Mouse (Mus musculus): ENCODE data around the gene Stat2.

The Stat2 gene

DNA sequence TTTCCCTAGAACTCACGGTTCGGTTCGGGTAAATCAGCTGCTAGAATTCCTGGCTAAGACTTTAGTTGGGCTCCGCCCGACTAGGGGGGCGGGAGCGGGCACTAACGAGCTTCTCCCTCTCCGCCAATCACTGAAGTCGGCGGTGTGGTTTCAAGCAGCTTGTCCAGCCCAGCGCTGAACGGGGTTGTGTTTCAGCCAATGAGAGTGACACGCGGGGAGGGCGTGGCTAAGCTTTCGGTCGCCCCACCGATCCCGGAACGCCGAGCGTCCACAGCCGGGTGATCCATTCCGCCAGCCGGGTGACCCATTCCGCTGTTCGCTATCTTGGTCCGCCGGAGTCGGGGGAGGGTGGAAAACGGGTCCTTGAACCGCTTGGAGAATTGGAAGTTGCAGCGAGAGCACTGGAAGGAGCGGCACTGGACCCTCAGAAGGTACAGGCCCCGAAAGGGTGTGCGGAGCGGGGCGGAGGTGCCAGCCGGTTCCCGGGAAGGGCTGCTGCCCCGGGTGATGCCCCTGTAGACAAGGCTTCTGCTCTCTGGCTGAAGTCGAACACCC lies at the start of gene Stat2:
TSS of gene Stat2 (plus strand) at position 273 of the 555 bp plus-strand sequence.
- peak; percentile 81 to 87 for DNase-seq (ENCODE audit: low read depth in 1 of 2, low spot score in 2 of 2)

DNA sequence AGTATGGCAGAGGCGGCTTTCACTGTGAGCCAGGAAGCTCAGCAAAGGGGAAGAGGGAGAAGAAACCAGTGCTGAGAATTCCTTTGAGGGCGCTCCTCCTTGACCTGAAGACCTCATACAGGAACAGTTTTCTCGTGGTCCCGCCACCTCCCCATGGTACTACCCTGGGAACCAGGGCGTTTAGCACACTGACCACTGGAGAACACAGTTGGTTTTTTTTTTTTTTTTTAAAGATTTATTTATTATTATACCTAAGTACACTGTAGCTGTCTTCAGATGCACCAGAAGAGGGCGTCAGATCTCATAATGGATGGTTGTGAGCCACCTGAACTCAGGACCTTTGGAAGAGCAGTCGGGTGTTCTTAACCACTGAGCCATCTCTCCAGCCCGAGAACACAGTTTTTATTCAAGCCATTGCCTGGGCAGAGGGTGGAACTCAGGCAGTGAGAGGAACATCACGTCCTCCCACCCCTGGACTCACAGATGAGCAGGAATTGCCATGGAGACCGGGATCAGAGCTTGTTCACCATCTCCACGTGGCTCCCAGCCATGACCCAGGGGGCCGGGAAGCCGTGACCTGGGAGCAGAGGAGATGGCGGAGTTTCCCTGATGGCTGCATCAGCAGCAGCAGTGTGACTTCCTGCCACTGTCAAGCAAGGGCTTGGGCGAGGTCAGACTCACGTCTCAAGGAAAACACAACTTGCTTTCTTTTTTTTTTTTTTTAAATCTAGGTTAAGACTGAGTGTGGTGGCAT lies 48.6 kb upstream of the Stat2 start:
- no peak for DNase-seq (ENCODE audit: low read depth in 1 of 2, low spot score in 2 of 2)

DNA sequence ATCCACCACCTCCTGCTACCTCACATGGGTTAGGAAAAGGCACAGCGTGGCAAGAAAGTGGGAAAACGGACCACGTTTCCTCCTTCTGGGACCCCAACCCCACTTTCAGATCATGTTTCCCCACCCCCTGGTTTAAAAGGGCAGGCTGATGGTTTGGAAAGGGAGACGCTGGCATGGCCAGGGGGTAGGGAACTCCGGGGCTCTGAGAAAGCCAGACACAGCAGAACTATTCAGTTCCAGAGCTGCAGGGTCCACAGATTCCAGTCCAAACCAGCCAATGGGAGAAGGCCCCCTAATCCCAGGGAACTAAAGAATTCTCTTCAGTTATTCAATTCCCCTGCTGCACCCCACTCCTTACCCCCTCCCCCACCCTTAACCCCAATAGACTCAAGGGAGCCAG lies 45.3 kb upstream of the Stat2 start:
- DNase-seq (ENCODE audit: low read depth in 1 of 2, low spot score in 2 of 2) = no peak

DNA sequence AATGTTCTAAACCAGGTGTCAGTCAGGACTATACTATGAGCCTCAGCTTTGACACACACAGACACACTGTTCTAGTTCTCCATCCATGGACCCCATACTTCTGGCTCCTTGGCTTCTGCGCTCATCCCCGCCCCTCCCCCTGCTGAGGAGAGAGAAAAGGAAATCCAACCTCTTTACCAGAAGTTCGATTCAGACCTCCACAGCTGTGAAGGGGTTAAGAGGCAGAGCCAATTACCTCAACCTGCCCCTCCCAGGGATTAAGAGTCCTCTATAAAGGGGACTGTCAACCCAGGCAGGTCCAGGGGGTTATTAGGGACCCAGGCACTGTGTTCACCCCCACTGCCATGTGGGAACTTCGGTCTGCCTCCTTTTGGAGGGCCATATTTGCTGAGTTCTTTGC lies 44.8 kb upstream of the Stat2 start, which contains the start of gene Mip:
TSS of gene Mip (plus strand) at position 301 of the 400 bp plus-strand sequence.
- no peak for DNase-seq (ENCODE audit: low read depth in 1 of 2, low spot score in 2 of 2)

DNA sequence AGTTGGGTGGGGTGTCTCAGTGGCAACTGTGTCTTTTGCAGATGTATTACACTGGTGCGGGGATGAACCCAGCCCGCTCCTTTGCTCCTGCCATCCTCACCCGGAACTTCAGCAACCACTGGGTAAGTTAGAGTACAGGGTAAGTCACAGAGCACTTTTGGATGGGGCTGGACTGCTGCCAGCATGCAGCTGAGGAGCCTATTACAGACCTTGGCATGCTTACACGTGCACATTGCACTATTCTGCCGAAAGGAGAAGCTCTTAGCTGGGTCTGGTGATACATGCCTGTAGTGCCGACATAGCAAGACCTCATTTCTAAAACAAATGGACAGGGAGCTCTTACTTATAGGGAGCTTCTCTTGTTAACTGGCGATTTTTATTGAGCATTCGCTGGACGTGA lies 42.8 kb upstream of the Stat2 start:
- no peak for DNase-seq (ENCODE audit: low read depth in 1 of 2, low spot score in 2 of 2)

DNA sequence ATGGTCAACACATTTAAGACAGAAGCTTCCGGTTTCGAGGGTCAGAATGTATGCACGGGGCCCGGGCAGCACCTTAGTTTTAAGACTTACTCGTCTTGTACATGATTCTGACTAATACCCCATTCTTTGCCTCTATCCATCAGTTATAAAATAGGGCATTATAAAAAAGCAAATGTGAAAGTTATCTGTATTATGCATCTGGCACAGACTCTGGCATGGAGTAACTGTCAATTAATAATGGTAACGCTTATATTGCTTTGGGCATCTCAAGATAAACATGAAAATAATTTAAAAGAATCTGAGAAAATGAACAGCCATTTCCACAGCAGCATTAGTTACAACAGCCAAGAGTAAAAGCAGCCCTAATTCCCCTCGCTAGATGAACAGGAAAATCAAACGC lies 42.4 kb upstream of the Stat2 start:
- no peak for DNase-seq (ENCODE audit: low read depth in 1 of 2, low spot score in 2 of 2)

DNA sequence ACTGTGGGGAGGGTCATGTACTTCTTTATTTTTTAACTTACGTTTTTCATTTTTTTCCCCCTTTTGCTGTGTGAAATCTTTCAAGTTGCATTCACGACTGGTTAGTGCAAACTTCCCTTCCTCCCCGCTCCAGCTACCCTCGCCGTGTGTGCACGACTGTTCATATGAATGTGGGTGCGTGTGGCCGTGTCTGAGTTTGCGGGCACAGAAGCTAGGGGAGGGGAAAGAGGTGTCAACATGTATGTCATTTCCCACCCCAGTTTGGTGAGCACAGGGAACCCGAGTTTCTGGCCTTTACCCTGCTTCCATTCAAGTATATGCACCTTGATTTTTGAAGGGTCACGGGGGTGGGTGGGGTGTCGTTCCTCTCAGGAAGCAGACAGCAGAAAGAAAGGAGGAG lies 39.8 kb upstream of the Stat2 start:
- no peak for DNase-seq (ENCODE audit: low read depth in 1 of 2, low spot score in 2 of 2)

DNA sequence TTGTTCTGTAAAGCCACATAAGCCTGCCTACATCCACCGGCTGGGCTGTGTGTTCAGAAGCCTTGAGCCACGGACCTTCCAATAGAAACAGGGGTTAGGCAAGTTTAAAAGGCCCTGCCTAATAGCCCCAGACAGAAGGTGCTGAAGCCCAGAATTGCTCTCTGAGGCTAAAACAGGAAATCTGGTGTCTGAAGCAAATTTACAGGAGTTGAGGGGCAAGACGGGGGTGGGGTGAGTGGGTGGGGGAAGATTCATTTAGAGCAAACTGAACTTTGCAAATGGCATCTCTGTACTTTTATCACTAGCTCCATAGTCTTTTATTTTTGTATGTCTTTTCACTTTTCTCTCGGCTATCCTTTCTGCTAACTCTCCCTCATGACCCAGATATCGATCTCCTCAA lies 39.2 kb upstream of the Stat2 start:
- DNase-seq (ENCODE audit: low read depth in 1 of 2, low spot score in 2 of 2) = no peak

DNA sequence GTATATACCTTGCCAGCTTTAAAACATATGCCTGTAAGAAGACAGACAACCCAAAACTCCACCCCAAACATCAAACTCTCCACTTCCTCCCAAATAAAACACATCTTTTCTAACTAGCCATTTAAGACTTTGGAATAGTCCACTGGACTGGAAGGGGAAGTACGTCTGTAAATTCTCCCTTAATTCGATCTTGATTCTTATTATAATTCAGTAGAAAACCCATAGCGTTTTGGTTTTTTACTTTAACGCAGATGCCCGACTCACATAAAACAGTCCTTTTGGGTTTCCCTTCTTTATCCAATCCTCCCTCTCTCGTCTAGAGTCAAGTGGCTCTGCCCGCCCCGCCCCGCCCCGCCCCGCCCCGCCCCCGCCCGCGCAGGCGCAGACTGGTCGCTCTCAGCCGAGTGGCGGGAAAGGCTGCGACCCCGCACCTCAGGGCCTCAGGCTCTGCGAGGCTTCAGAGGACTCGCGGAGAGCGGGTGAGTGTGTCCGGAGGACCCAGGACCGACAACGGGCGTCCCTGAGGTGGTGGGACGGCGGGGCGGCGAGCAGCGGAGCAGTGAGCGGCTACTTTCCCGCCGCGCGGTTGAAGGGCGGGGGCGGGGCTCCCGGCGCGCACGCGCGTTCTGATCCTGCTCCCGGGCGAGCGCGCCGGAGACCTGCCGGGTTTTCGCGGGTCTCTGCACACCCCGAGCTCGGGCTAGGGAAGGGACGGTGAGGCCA lies 38.5 kb upstream of the Stat2 start, which contains the start of gene Timeless:
TSS of gene Timeless (plus strand) at position 369 of the 723 bp plus-strand sequence.
- DNase-seq (ENCODE audit: low read depth in 1 of 2, low spot score in 2 of 2) = peak; percentile 51 to 84

DNA sequence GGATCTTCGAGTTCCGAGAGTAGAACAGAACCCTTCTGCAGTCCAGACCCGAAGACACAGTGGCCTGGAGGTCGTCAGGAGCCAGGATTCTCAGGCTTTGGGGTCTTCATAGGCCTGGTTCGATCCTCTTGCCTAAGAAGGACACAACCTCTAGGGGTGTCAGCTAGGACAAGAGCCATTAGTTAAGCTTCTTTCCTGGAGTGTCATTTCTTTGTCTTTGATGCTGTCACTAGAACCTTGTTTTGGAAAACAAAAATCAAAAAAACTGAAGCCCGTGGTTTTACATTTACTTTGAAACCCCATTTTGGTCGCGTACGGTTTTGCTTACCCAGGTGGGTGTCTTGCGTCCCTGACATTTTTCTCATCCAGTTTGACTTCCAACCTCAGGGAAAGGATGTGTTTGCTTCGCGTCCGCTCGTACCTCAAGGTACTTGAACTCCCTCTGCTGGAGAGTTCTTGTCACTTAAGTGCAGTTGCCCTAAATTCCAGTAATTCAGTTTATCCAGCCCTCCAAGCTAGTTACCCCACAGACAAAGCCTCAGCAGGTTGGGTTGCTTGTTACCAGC lies 37.9 kb upstream of the Stat2 start:
- peak in 1 of 2 experiments; percentile 51 for DNase-seq (ENCODE audit: low read depth in 1 of 2, low spot score in 2 of 2)

DNA sequence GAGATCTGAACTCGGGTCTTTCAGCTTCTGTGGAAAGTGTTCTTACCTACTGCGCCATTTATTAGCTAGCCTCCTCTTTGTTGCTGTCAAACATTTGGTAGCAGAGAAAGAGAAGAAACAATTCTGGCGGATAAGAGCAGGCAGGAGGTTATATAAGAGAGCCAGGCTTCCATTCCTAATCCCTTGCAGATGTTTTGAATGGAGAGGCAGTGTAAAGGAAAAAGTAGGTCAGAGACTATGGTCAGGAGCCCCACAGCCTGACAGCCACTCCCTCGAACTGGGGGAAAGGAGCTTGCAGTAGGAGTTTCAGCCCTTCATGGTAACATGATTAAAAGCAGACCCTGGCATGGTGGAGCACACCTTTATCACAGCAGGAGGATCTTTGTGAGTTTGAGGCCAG lies 34.0 kb upstream of the Stat2 start:
- DNase-seq (ENCODE audit: low read depth in 1 of 2, low spot score in 2 of 2) = no peak

DNA sequence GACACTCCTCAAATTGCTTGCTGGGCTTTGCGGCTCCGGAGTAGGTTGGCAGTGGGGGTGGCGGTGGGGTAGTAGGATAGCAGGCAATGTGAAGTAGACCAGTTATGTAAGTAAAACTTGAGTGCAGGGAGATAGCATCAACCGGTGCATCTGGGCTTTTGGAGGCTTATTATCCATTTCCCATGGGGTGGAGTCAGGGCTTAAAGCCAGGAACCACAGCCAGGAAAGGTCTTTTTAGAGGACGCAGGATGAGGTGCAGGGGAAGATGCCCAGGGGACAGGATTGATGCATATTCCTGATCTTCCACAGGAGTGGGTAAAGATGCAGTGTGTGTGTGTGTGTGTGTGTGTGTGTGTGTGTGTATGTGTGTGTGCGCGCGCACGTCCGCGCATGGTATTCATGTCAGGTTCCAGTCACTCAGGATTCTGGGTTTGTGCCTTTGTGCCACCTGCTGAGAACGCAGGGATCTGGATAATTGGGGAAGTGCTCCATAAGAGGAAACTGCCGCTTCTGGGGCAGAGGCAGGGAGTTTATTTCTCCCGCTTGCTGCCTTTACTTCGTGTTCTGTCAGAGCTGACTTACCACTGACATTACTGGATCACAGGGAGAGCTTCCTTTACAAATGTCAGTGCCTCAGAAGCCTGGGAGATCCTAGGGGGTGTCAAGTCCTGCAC lies 32.4 kb upstream of the Stat2 start:
- DNase-seq (ENCODE audit: low read depth in 1 of 2, low spot score in 2 of 2) = no peak

DNA sequence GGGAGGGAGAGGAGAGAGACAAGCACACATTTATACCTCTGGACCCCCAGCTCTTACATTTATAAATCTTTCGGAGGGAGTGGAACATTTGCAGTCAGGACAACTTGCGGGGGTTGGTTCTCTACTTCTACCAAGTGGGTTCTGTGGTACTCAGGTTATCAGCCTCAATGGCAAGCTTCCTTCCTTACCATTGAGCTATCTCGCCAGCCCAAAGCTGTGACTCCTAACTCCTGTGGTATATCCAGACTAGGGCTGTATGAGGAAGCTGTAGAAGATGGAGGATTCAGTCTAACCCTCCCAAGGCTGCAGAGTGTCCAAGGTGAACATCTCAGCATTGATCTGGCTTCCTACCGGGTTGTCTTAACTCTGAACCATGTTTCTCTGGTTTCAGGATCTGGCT lies 31.2 kb upstream of the Stat2 start:
- no peak for DNase-seq (ENCODE audit: low read depth in 1 of 2, low spot score in 2 of 2)

DNA sequence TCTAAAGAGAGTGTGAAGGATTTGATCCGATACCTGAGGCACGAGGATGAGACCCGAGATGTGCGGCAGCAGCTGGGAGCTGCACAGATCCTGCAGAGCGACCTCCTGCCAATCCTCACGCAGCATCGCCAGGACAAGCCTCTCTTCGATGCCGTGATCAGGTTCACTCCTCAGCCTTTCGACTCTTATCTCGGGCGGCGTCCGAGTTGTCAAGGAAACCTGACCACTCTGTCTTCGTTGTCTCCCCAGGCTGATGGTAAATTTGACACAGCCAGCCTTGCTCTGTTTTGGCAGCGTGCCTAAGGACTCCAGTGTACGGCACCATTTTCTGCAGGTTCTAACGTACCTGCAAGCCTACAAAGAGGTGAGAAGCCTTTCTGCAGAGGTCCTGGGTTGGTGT lies 30.2 kb upstream of the Stat2 start:
- DNase-seq (ENCODE audit: low read depth in 1 of 2, low spot score in 2 of 2) = no peak

DNA sequence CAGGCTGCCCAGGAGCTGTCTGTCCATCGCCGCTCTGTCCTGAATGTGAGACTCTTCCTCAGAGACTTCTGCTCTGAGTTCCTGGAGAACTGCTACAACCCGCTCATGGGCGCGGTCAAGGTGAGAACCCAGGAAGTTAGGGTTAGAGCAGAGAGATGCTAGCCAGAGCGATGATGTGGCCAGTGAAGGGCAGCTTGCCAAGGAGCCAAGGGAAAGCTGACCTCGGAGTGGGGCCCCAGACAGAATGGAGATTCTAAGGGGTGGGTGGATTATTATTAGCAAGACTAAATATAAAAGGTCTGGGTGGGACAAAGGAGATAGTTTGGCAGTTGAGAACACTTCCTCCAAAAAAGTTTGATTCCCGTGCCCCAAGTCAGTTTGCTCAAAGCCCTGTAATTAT lies 27.1 kb upstream of the Stat2 start:
- no peak for DNase-seq (ENCODE audit: low read depth in 1 of 2, low spot score in 2 of 2)

DNA sequence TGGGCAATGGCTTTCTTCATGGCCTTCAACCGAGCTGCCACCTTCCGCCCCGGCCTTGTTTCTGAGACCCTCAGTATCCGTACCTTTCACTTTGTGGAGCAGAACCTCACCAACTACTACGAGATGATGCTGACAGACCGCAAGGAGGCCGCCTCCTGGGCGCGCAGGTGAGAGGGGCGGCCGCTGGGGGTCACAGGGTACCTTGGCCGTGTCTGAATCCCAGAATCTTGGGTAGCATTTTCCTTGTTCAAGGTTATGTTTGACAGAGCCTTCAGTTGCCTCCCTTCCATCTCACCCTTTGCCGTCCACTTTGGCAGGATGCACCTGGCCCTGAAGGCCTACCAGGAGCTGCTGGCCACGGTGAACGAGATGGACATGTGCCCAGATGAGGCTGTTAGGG lies 26.2 kb upstream of the Stat2 start:
- no peak for DNase-seq (ENCODE audit: low read depth in 1 of 2, low spot score in 2 of 2)

DNA sequence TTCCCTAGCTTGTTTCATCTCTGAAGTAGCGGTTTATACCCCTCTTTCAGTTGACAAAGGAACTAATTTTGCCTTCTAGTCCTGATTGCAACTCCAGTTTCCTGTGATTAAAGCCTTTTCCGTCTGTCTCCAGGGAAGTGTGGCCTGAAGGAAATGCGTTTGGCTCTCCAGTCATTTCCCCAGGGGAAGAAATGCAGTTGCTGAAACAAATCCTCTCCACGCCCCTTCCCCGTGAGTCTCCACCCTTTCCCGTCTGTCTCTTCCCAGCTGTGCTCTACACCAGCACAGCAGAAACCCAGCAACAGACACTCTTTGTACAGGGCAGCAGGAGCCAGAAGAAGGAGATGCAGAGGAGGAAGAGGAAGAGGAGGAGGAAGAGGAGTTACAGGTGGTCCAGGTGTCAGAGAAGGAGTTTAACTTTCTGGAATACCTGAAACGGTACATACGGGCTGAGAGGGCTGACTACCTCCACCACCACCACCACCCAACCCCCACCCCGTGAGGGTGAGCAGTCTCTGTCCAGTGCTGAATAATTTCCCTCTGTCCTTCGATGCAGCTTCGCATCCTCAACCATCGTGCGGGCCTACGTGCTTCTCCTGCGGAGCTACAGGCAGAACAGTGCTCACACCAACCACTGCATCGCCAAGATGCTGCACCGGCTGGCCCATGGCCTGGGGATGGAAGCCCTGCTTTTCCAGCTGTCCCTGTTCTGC lies 23.2 kb upstream of the Stat2 start:
- DNase-seq (ENCODE audit: low read depth in 1 of 2, low spot score in 2 of 2) = no peak

DNA sequence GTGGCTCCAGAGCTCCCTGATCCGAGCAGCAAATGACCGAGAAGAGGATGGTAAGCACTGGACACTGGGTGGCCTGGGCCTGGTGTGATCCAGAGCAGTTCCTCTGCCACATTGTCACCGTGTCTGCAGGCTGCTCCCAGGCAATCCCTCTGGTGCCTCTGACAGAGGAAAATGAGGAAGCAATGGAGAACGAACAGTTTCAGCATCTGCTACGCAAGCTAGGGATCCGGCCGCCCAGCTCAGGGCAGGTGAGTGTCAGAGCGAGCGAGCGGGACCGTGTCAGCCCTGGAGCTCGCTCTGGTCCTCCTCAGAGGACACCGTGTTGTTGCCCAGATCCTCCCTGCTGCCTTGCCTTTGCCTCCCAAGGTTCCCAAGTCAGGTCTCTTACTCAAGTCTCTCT lies 19.8 kb upstream of the Stat2 start:
- no peak for DNase-seq (ENCODE audit: low read depth in 1 of 2, low spot score in 2 of 2)

DNA sequence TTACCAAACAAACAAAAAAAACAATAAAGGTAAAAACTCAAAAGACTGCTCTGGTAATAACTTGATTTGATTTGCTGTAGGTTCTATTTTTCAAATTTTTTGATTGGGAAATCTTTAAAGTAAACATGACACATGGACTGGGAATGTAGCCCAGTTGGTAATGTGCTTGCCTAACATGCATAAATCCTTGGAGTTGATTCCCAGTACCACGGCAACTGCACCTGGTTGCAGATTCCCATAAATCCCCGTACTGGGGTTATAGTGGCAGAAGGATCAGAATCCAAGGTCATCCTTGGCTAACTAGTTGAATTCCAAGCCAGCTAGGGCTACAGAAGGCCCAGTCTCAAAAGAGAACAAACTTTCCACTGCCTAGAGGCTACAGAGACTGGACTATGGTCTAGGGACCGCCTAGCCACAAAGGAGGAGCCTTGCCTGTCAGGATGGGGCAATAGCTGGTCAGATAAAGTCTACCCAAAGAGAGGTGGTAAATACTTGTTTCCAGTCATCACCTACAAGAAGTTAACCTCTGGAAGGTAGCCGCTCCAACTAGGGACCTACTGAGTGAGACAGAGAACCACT lies 16.6 kb upstream of the Stat2 start, which contains the start of gene Apon:
TSS of gene Apon (plus strand) at position 420 of the 579 bp plus-strand sequence.
- DNase-seq (ENCODE audit: low read depth in 1 of 2, low spot score in 2 of 2) = no peak

DNA sequence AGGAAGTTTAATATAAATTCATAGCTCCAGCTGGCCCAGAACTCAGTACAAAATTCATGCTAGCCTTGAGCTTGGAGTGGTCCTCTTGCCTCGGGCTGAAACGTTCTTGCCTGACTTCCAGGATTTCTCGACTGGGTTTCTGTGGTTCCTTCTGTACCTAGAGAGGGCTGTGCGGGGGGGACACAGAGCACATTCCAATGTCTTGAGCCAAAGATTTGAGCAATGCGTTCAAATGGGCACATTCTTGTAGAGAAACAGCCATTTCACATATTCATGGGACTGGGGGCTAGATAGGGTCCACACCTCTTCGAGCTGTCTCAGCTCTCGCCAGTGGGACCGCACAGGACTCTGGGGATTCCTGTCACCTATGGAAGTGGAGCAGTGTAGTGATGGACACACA lies 14.4 kb upstream of the Stat2 start:
- DNase-seq (ENCODE audit: low read depth in 1 of 2, low spot score in 2 of 2) = no peak

All from monocyte, adult 2 months (primary cell).